Mouse (Mus musculus): Measurements from ENCODE around the gene Gm14226. TPM values are rescaled to one million over a fixed set of nuclear protein-coding genes. Genes with fewer than 3 reads are reported as not detected.
"Not testable (repeated sequence)": the region's sequence is repeated elsewhere in the genome, so short reads cannot be mapped to it uniquely, and the experiment has no call there.

The Gm14226 gene
- polyA plus RNA-seq, 1 experiment, result not detected

GRCm38 (mm10) chr2:154992083-154992482, 26.0 kb upstream of the Gm14226 start:
- Histone ChIP-seq H3K79me3 (ENCODE audit: low read depth) (no peaks in the 10 kb centered on the region), H3K79me2 (ENCODE audit: control insufficient read depth, insufficient read depth) (no peaks in the 10 kb centered on the region), H3ac (ENCODE audit: control insufficient read depth, insufficient read length, low read depth) (no peak overlapping the region), H3K36me3 (ENCODE audit: control insufficient read depth, insufficient read depth) (no peaks in the 10 kb centered on the region), H3K4me3 (ENCODE audit: insufficient read depth, poor library complexity, severe bottlenecking) (no peak overlapping the region), H3K27me3 (ENCODE audit: control insufficient read depth, insufficient read depth, insufficient read length) (no peaks in the 10 kb centered on the region)
- TF ChIP-seq MYOG (IDR thresholded peaks at IDR 0.05; ENCODE audit: control insufficient read depth, extremely low read depth, insufficient read length) (no peak), FOSL1 (IDR thresholded peaks at IDR 0.05; ENCODE audit: insufficient read depth, low read length, poor library complexity, severe bottlenecking) (no peak), MYOD1 (IDR thresholded peaks at IDR 0.05; ENCODE audit: control insufficient read depth, insufficient read length, low read depth) (no peak), USF1 (IDR thresholded peaks at IDR 0.05; ENCODE audit: low read depth) (no peak), CEBPB (IDR thresholded peaks at IDR 0.05; ENCODE audit: low read depth) (no peak), CTCF (IDR thresholded peaks at IDR 0.05; ENCODE audit: control insufficient read depth, insufficient read depth, insufficient read length) (no peak), MAX (IDR thresholded peaks at IDR 0.05) (no peak)

GRCm38 (mm10) chr2:155005491-155005890, 12.6 kb upstream of the Gm14226 start:
- Histone ChIP-seq H3K4me3 (ENCODE audit: insufficient read depth, poor library complexity, severe bottlenecking) (no peak overlapping the region), H3K79me3 (ENCODE audit: low read depth) (no peaks in the 10 kb centered on the region), H3ac (ENCODE audit: control insufficient read depth, insufficient read length, low read depth) (no peak overlapping the region), H3K79me2 (ENCODE audit: control insufficient read depth, insufficient read depth) (no peaks in the 10 kb centered on the region), H3K36me3 (ENCODE audit: control insufficient read depth, insufficient read depth) (no peaks in the 10 kb centered on the region), H3K27me3 (ENCODE audit: control insufficient read depth, insufficient read depth, insufficient read length) (no peaks in the 10 kb centered on the region)
- TF ChIP-seq CEBPB (IDR thresholded peaks at IDR 0.05; ENCODE audit: low read depth), result no peak
- TF ChIP-seq FOSL1 (IDR thresholded peaks at IDR 0.05; ENCODE audit: insufficient read depth, low read length, poor library complexity, severe bottlenecking), result no peak
- no peak for TF ChIP-seq CTCF (IDR thresholded peaks at IDR 0.05; ENCODE audit: control insufficient read depth, insufficient read depth, insufficient read length)
- no peak for TF ChIP-seq MYOD1 (IDR thresholded peaks at IDR 0.05; ENCODE audit: control insufficient read depth, insufficient read length, low read depth)

- no peak overlapping the region for H3ac ChIP-seq (ENCODE audit: control insufficient read depth, insufficient read length, low read depth)
- H3K4me3 ChIP-seq (ENCODE audit: insufficient read depth, poor library complexity, severe bottlenecking), result no peak overlapping the region
- H3K36me3 ChIP-seq (ENCODE audit: control insufficient read depth, insufficient read depth), result no peaks in the 10 kb centered on the region
- H3K79me2 ChIP-seq (ENCODE audit: control insufficient read depth, insufficient read depth), result no peaks in the 10 kb centered on the region
- TF ChIP-seq CEBPB (IDR thresholded peaks at IDR 0.05; ENCODE audit: low read depth), result no peak
- TF ChIP-seq USF1 (IDR thresholded peaks at IDR 0.05; ENCODE audit: low read depth), result no peak
- no peaks in the 10 kb centered on the region for H3K79me3 ChIP-seq (ENCODE audit: low read depth)
- no peaks in the 10 kb centered on the region for H3K27me3 ChIP-seq (ENCODE audit: control insufficient read depth, insufficient read depth, insufficient read length)
These were observed 6.9 kb upstream of the Gm14226 start for GRCm38 (mm10) chr2:155011086-155011656.

GRCm38 (mm10) chr2:155012991-155013390, 5.1 kb upstream of the Gm14226 start:
- Histone ChIP-seq H3K79me2 (ENCODE audit: control insufficient read depth, insufficient read depth) (no peaks in the 10 kb centered on the region), H3K79me3 (ENCODE audit: low read depth) (no peaks in the 10 kb centered on the region), H3K4me3 (ENCODE audit: insufficient read depth, poor library complexity, severe bottlenecking) (no peak overlapping the region), H3ac (ENCODE audit: control insufficient read depth, insufficient read length, low read depth) (no peak overlapping the region), H3K27me3 (ENCODE audit: control insufficient read depth, insufficient read depth, insufficient read length) (no peaks in the 10 kb centered on the region), H3K36me3 (ENCODE audit: control insufficient read depth, insufficient read depth) (no peaks in the 10 kb centered on the region)
- TF ChIP-seq MYOD1 (IDR thresholded peaks at IDR 0.05; ENCODE audit: control insufficient read depth, insufficient read length, low read depth), result no peak
- no peak for TF ChIP-seq MYOG (IDR thresholded peaks at IDR 0.05; ENCODE audit: control insufficient read depth, extremely low read depth, insufficient read length)

- not testable (repeated sequence) for H3K36me3 ChIP-seq (ENCODE audit: control insufficient read depth, insufficient read depth); H3ac ChIP-seq (ENCODE audit: control insufficient read depth, insufficient read length, low read depth); H3K79me2 ChIP-seq (ENCODE audit: control insufficient read depth, insufficient read depth); H3K27me3 ChIP-seq (ENCODE audit: control insufficient read depth, insufficient read depth, insufficient read length); H3K79me3 ChIP-seq (ENCODE audit: low read depth); H3K4me3 ChIP-seq (ENCODE audit: insufficient read depth, poor library complexity, severe bottlenecking)
These were observed 1.3 kb upstream of the Gm14226 start for GRCm38 (mm10) chr2:155016751-155017150.

DNA sequence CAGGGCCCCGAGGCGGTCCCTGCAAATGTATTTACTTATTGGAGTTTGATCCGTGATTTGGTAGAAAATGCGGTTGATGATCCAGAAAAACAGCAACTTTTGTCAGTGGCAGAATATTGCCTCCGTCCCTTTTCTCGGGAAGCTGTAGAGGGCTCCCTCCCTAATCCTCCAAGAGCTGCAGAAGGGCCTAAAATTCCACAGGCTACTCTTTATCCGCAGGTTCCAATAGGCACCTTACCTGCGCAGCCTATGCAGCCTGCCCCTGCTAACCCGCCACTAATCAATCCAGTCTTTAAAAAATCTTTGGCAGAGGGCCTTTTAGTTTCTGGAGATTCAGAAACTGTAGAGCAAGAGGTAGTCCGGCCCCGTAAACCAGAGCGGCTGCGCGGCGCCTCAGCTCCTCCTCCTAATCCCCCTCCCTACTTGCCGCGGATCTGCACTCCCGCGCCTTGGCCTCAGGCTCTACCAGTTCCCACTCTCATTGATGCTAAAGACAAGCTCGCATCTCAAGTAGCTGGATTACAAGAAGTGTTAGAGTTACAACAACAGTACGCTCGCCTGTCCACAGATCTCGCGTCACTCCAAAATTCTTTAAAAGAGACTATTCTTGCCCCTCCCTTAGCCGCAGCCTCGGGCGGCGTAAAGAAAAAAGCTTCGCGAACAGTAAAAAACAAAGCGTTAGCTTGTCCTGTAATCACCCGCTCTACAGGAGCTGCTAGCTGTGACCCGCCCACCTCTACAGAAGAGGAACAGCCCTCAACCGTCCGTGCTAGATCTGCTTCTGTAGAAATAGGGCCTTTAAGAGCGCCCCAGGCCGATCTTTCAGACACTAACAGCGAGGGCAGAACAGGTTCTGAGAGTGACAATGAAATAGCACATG, 936 bp downstream of the Gm14226 start:
- Histone ChIP-seq H3ac (ENCODE audit: control insufficient read depth, insufficient read length, low read depth) (no peak overlapping the region), H3K27me3 (ENCODE audit: control insufficient read depth, insufficient read depth, insufficient read length) (no peaks in the 10 kb centered on the region), H3K79me2 (ENCODE audit: control insufficient read depth, insufficient read depth) (no peaks in the 10 kb centered on the region), H3K79me3 (ENCODE audit: low read depth) (no peaks in the 10 kb centered on the region), H3K36me3 (ENCODE audit: control insufficient read depth, insufficient read depth) (no peaks in the 10 kb centered on the region), H3K4me3 (ENCODE audit: insufficient read depth, poor library complexity, severe bottlenecking) (no peak overlapping the region)
- TF ChIP-seq MYOD1 (IDR thresholded peaks at IDR 0.05; ENCODE audit: control insufficient read depth, insufficient read length, low read depth) (no peak), MAX (IDR thresholded peaks at IDR 0.05) (no peak), CEBPB (IDR thresholded peaks at IDR 0.05; ENCODE audit: low read depth) (no peak), CTCF (IDR thresholded peaks at IDR 0.05; ENCODE audit: control insufficient read depth, insufficient read depth, insufficient read length) (no peak), MYOG (IDR thresholded peaks at IDR 0.05; ENCODE audit: control insufficient read depth, extremely low read depth, insufficient read length) (no peak), USF1 (IDR thresholded peaks at IDR 0.05; ENCODE audit: low read depth) (no peak), FOSL1 (IDR thresholded peaks at IDR 0.05; ENCODE audit: insufficient read depth, low read length, poor library complexity, severe bottlenecking) (no peak)

Data from C2C12 (cell line).